ENCODE assay signal across 18 mouse cellular contexts in the genomic region with DNA sequence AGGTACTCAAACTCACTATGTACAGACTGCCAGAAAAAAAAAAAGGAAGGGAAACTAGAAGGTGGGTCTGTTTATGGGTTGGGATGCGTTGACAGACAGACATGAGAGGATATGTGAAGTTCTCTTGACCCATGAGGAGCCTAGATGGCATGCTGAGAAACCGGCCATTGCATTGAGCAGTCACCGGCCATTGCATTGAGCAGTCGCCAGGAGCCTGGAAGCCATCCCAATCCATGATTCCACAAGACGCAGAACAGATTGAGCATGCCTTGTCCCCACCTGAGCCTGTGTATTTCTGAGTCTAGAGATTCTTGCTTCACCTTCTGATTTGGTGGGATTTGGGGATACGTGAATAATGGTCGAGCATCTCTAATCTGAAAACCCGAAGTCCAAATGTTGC. TPM values are rescaled to one million over a fixed set of nuclear protein-coding genes. Genes with fewer than 3 reads are reported as not detected.
A peak's percentile ranks its signal among the peaks of the same experiment; 100 is the strongest.
DNase-seq lines count a peak whose midpoint lies in the region; ATAC-seq and TF ChIP-seq lines count a peak whose summit lies in the region.
"Had no signal": no experiment of that assay in that cellular context is flagged by ENCODE, and none has a peak within 500 bp of the region (broad histone marks: within the 10 kb centered on the region; RNA-seq: fewer than 3 reads in every experiment).

No protein-coding gene starts in this region.

- intact Hi-C loops in heart, postnatal 14 days (cut with DNase I) = no loop called here

- H3K9me3 ChIP-seq in heart, embryonic 13.5 days = no peaks in the 10 kb centered on the region
- H3K9me3 ChIP-seq: embryonic facial prominence, embryonic 10.5 days; forebrain, embryonic 13.5 days; hindbrain, embryonic 13.5 days had no signal

- no peak for ATAC-seq in heart, embryonic 13.5 days (ENCODE audit: extremely low read depth, insufficient number of reproducible peaks, low FRiP score, low TSS enrichment)
- ATAC-seq: forebrain, embryonic 13.5 days; forebrain, postnatal 0 days had no signal

- TF ChIP-seq CTCF in cerebellum, adult 2 months (IDR thresholded peaks at IDR 0.05; ENCODE audit: borderline replicate concordance, insufficient read depth, low read depth, low read length) = no peak

- no peak for TF ChIP-seq POLR2A in cerebellum, adult 2 months (IDR thresholded peaks at IDR 0.05; ENCODE audit: borderline replicate concordance, insufficient read depth, low read length)

- H3K9ac ChIP-seq in heart, embryonic 13.5 days = no peak overlapping the region
- H3K9ac ChIP-seq: forebrain, embryonic 13.5 days; forebrain, postnatal 0 days; hindbrain, embryonic 13.5 days had no signal

- H3K4me3 ChIP-seq in cerebellum, adult 2 months (replicated peaks; ENCODE audit: insufficient read depth, low read depth, low read length) = no peak overlapping the region
- H3K4me3 ChIP-seq in heart, embryonic 13.5 days = no peak overlapping the region
- H3K4me3 ChIP-seq: embryonic facial prominence, embryonic 10.5 days; forebrain, embryonic 13.5 days; hindbrain, embryonic 13.5 days had no signal

- 43% methylated on average over 8 of the region's 8 CpGs for WGBS in cerebellum, adult 2 months
- 81% methylated on average over 8 of the region's 8 CpGs for WGBS in heart, embryonic 13.5 days

- no peaks in the 10 kb centered on the region for H3K36me3 ChIP-seq in heart, embryonic 13.5 days
- H3K36me3 ChIP-seq: embryonic facial prominence, embryonic 10.5 days; hindbrain, embryonic 13.5 days had no signal

- no peak overlapping the region for H3K27ac ChIP-seq in cerebellum, adult 2 months (ENCODE audit: insufficient read depth, low read length)
- peak overlapping the region; percentile 82 for H3K27ac ChIP-seq in heart, embryonic 13.5 days (replicated peaks)
- H3K27ac ChIP-seq: embryonic facial prominence, embryonic 10.5 days; forebrain, embryonic 13.5 days; hindbrain, embryonic 13.5 days had no signal

- H3K4me2 ChIP-seq in heart, embryonic 13.5 days = no peak overlapping the region
- H3K4me2 ChIP-seq: forebrain, embryonic 13.5 days; hindbrain, embryonic 13.5 days had no signal

- peak; percentile 56 to 69 for DNase-seq in cerebellum, adult 2 months
- no peak for DNase-seq in cerebellum, adult 9-11 months
- peak; percentile 58 to 79 for DNase-seq in cerebellum, postnatal 25 days
- no peak for DNase-seq in cerebellum, adult 11 months
- no peak for DNase-seq in heart, postnatal 14 days
- peak; percentile 60 to 63 for DNase-seq in cerebellum, postnatal 36 days
- no peak for DNase-seq in layer of hippocampus, postnatal 10 days (ENCODE audit: low spot score in 2 of 2)
- DNase-seq: adrenal gland, adult 2 months; adrenal gland, postnatal 25 days; forebrain, postnatal 0 days; gastrocnemius, postnatal 14 days; kidney, adult 11 months; kidney, adult 9 months had no signal

- H3K27me3 ChIP-seq in cerebellum, adult 2 months (ENCODE audit: control insufficient read depth, insufficient read depth, low read length) = no peaks in the 10 kb centered on the region
- peaks cover 11% of the 10 kb centered on the region for H3K27me3 ChIP-seq in heart, embryonic 13.5 days (replicated peaks)
- H3K27me3 ChIP-seq: CH12.LX; forebrain, embryonic 13.5 days had no signal

- no peaks in the 10 kb centered on the region; the same call in 1 of the 2 replicates for H3K4me1 ChIP-seq in cerebellum, adult 2 months (ENCODE audit: control insufficient read depth, insufficient read depth, low read length)
- peaks cover 73% of the 10 kb centered on the region for H3K4me1 ChIP-seq in heart, embryonic 13.5 days

RNA-seq across cellular contexts. Expression of gene Tbc1d7, which starts 22.6 kb away (rescaled TPM):
- 48.2 and 49.9 TPM in 2 replicates for polyA plus RNA-seq in cerebellum, adult 2 months (2012; rRNA removed)
- 55.9 and 60.9 TPM in 2 replicates for polyA plus RNA-seq in heart, embryonic 13.5 days (2015; fragmentation: Nextera tagmentation; extraction: Ambion mirVana)
- 10 to 100 TPM; 29.7 to 35.3 TPM for total RNA-seq in heart, postnatal 14 days (2021)
- 10 to 100 TPM; 38.6 to 40.0 TPM for total RNA-seq in layer of hippocampus, postnatal 10 days (2021)

Comparison
In these comparisons a context has a peak if more than half of its experiments do, and no peak if none do; other contexts are left out.
1. DNase-seq: peak in cerebellum, adult 2 months (2 of 2), cerebellum, postnatal 25 days (2 of 2) and cerebellum, postnatal 36 days (2 of 2); none in cerebellum, adult 9-11 months (single experiment), cerebellum, adult 11 months (single experiment), heart, postnatal 14 days (0 of 2) and layer of hippocampus, postnatal 10 days (0 of 2).